Mouse (Mus musculus): ENCODE measurements around the gene Olfr5. TPM values are rescaled to one million over a fixed set of nuclear protein-coding genes. Genes with fewer than 3 reads are reported as not detected.

Gene Olfr5
- total RNA-seq (2014; rRNA removed; ENCODE audit: low replicate concordance) (not detected in 2 replicates), polyA plus RNA-seq (2015; fragmentation: Nextera tagmentation; extraction: Ambion mirVana) (not detected in 2 replicates)

GRCm38 (mm10) chr7:6486841-6487240 lies at the start of gene Olfr5:
Gene Olfr5 (minus strand): TSS chr7:6486941.
- H3K9me3 ChIP-seq (replicated peaks; ENCODE audit: control insufficient read depth, low read length): peaks cover 3% of the 10 kb centered on the region
- no peaks in the 10 kb centered on the region for H3K27me3 ChIP-seq (ENCODE audit: control insufficient read depth, insufficient read depth, low read length)
- no peaks in the 10 kb centered on the region for H3K36me3 ChIP-seq (replicated peaks; ENCODE audit: control insufficient read depth, insufficient read depth, low read length)
- TF ChIP-seq CTCF (IDR thresholded peaks at IDR 0.05; ENCODE audit: low read depth) (no peak), EP300 (IDR thresholded peaks at IDR 0.05; ENCODE audit: low read depth) (no peak)
- H3K27ac ChIP-seq (ENCODE audit: low read depth): no peak within 1 kb of the TSS
- no peak within 1 kb of the TSS for H3K4me3 ChIP-seq (ENCODE audit: low read depth, low read length)
- no peak within 1 kb of the TSS for H3K9ac ChIP-seq (replicated peaks; ENCODE audit: low read depth, low read length)
- no peaks in the 10 kb centered on the region for H3K4me1 ChIP-seq (ENCODE audit: control insufficient read depth, insufficient read depth)
- ATAC-seq (ENCODE audit: insufficient read depth, low read depth) (no peak), DNase-seq (ENCODE audit: low spot score) (no peak)
- 21% methylated on average over 2 of the region's 2 CpGs for WGBS
- no peak within 1 kb of the TSS for H3K4me2 ChIP-seq (ENCODE audit: low read depth, low read length)

- 56% methylated on average over 5 of the region's 5 CpGs for WGBS
- Histone ChIP-seq H3K9ac (replicated peaks; ENCODE audit: low read depth, low read length) (no peak overlapping the region), H3K27ac (ENCODE audit: low read depth) (no peak overlapping the region), H3K27me3 (ENCODE audit: control insufficient read depth, insufficient read depth, low read length) (no peaks in the 10 kb centered on the region), H3K4me3 (ENCODE audit: low read depth, low read length) (no peak overlapping the region), H3K4me1 (ENCODE audit: control insufficient read depth, insufficient read depth) (no peaks in the 10 kb centered on the region), H3K9me3 (replicated peaks; ENCODE audit: control insufficient read depth, low read length) (peaks cover 16% of the 10 kb centered on the region; the same call in 1 of the 2 replicates), H3K4me2 (ENCODE audit: low read depth, low read length) (no peak overlapping the region), H3K36me3 (replicated peaks; ENCODE audit: control insufficient read depth, insufficient read depth, low read length) (no peaks in the 10 kb centered on the region)
- ATAC-seq (ENCODE audit: insufficient read depth, low read depth) (no peak), DNase-seq (ENCODE audit: low spot score) (no peak)
- peak; percentile 14; the same call in 1 of the 2 replicates for TF ChIP-seq CTCF (IDR thresholded peaks at IDR 0.05; ENCODE audit: low read depth)
- no peak for TF ChIP-seq EP300 (IDR thresholded peaks at IDR 0.05; ENCODE audit: low read depth)
Observed at GRCm38 (mm10) chr7:6526141-6526540, 39.4 kb upstream of the Olfr5 start.

GRCm38 (mm10) chr7:6525001-6525400 lies 38.3 kb upstream of the Olfr5 start:
- H3K9ac ChIP-seq (replicated peaks; ENCODE audit: low read depth, low read length): no peak overlapping the region
- no peaks in the 10 kb centered on the region for H3K4me1 ChIP-seq (ENCODE audit: control insufficient read depth, insufficient read depth)
- peaks cover 16% of the 10 kb centered on the region; the same call in 1 of the 2 replicates for H3K9me3 ChIP-seq (replicated peaks; ENCODE audit: control insufficient read depth, low read length)
- H3K27ac ChIP-seq (ENCODE audit: low read depth): no peak overlapping the region
- WGBS: 51% methylated on average over 3 of the region's 3 CpGs
- H3K4me3 ChIP-seq (ENCODE audit: low read depth, low read length): no peak overlapping the region
- H3K27me3 ChIP-seq (ENCODE audit: control insufficient read depth, insufficient read depth, low read length): no peaks in the 10 kb centered on the region
- H3K4me2 ChIP-seq (ENCODE audit: low read depth, low read length): no peak overlapping the region
- no peaks in the 10 kb centered on the region for H3K36me3 ChIP-seq (replicated peaks; ENCODE audit: control insufficient read depth, insufficient read depth, low read length)
- no peak for TF ChIP-seq CTCF (IDR thresholded peaks at IDR 0.05; ENCODE audit: low read depth)
- no peak for TF ChIP-seq EP300 (IDR thresholded peaks at IDR 0.05; ENCODE audit: low read depth)
- DNase-seq (ENCODE audit: low spot score) (no peak), ATAC-seq (ENCODE audit: insufficient read depth, low read depth) (no peak)

DNA sequence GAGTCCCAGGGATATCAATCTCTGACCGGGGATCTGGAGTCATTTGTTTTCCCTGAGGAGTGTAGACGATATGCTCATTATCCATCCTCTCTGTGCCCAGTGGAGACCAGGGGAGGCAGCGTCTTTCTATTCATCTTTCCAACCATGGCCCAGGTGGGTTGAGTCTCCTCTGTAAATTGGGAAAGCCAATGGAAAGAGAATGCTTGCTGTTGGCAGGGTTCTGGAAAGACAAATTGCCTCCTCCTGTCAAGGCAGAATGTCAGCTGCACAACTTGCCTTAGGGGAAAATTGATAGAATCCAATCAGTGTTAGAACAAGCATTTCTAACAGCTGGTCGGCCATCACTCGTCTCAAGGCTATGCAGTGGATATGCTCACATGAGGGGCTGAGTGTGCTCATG lies 36.1 kb upstream of the Olfr5 start, which contains the start of gene Olfr1349:
TSS of gene Olfr1349 (minus strand) at position 101 of the 400 bp plus-strand sequence.
- no peak for DNase-seq (ENCODE audit: low spot score)
- TF ChIP-seq EP300 (IDR thresholded peaks at IDR 0.05; ENCODE audit: low read depth) (no peak), CTCF (IDR thresholded peaks at IDR 0.05; ENCODE audit: low read depth) (no peak)
- 61% methylated on average over 5 of the region's 5 CpGs for WGBS

GRCm38 (mm10) chr7:6521666-6522065 lies 34.9 kb upstream of the Olfr5 start:
- DNase-seq (ENCODE audit: low spot score) (no peak), ATAC-seq (ENCODE audit: insufficient read depth, low read depth) (no peak)
- H3K4me1 ChIP-seq (ENCODE audit: control insufficient read depth, insufficient read depth): no peaks in the 10 kb centered on the region
- no peak for TF ChIP-seq EP300 (IDR thresholded peaks at IDR 0.05; ENCODE audit: low read depth)
- TF ChIP-seq CTCF (IDR thresholded peaks at IDR 0.05; ENCODE audit: low read depth): no peak
- H3K4me3 ChIP-seq (ENCODE audit: low read depth, low read length): no peak overlapping the region
- WGBS: 6% methylated on average over 1 of the region's 1 CpGs
- no peaks in the 10 kb centered on the region for H3K36me3 ChIP-seq (replicated peaks; ENCODE audit: control insufficient read depth, insufficient read depth, low read length)
- no peak overlapping the region for H3K9ac ChIP-seq (replicated peaks; ENCODE audit: low read depth, low read length)
- H3K27ac ChIP-seq (ENCODE audit: low read depth): no peak overlapping the region
- no peak overlapping the region for H3K4me2 ChIP-seq (ENCODE audit: low read depth, low read length)
- H3K9me3 ChIP-seq (replicated peaks; ENCODE audit: control insufficient read depth, low read length): peaks cover 16% of the 10 kb centered on the region; the same call in 1 of the 2 replicates
- H3K27me3 ChIP-seq (ENCODE audit: control insufficient read depth, insufficient read depth, low read length): no peaks in the 10 kb centered on the region

More for the DNA sequence above, 36.1 kb upstream of the Olfr5 start, which contains the start of gene Olfr1349:
- Histone ChIP-seq H3K4me3 (ENCODE audit: low read depth, low read length) (no peak within 1 kb of the TSS), H3K9ac (replicated peaks; ENCODE audit: low read depth, low read length) (no peak within 1 kb of the TSS), H3K4me1 (ENCODE audit: control insufficient read depth, insufficient read depth) (no peaks in the 10 kb centered on the region), H3K27ac (ENCODE audit: low read depth) (no peak within 1 kb of the TSS), H3K36me3 (replicated peaks; ENCODE audit: control insufficient read depth, insufficient read depth, low read length) (no peaks in the 10 kb centered on the region), H3K9me3 (replicated peaks; ENCODE audit: control insufficient read depth, low read length) (peaks cover 16% of the 10 kb centered on the region; the same call in 1 of the 2 replicates), H3K27me3 (ENCODE audit: control insufficient read depth, insufficient read depth, low read length) (no peaks in the 10 kb centered on the region), H3K4me2 (ENCODE audit: low read depth, low read length) (no peak within 1 kb of the TSS)
- no peak for ATAC-seq (ENCODE audit: insufficient read depth, low read depth)

GRCm38 (mm10) chr7:6508648-6509047 lies 21.9 kb upstream of the Olfr5 start, which contains the start of gene Olfr1348:
Gene Olfr1348 (minus strand): TSS chr7:6508748.
- Histone ChIP-seq H3K4me3 (ENCODE audit: low read depth, low read length) (no peak within 1 kb of the TSS), H3K27me3 (ENCODE audit: control insufficient read depth, insufficient read depth, low read length) (no peaks in the 10 kb centered on the region), H3K36me3 (replicated peaks; ENCODE audit: control insufficient read depth, insufficient read depth, low read length) (no peaks in the 10 kb centered on the region), H3K9me3 (replicated peaks; ENCODE audit: control insufficient read depth, low read length) (peaks cover 11% of the 10 kb centered on the region; the same call in 1 of the 2 replicates), H3K27ac (ENCODE audit: low read depth) (no peak within 1 kb of the TSS), H3K9ac (replicated peaks; ENCODE audit: low read depth, low read length) (no peak within 1 kb of the TSS), H3K4me2 (ENCODE audit: low read depth, low read length) (no peak within 1 kb of the TSS), H3K4me1 (ENCODE audit: control insufficient read depth, insufficient read depth) (no peaks in the 10 kb centered on the region)
- no peak for DNase-seq (ENCODE audit: low spot score)
- TF ChIP-seq CTCF (IDR thresholded peaks at IDR 0.05; ENCODE audit: low read depth) (no peak), EP300 (IDR thresholded peaks at IDR 0.05; ENCODE audit: low read depth) (no peak)
- 100% methylated on average over 1 of the region's 1 CpGs for WGBS
- no peak for ATAC-seq (ENCODE audit: insufficient read depth, low read depth)
